Mouse (Mus musculus) midbrain, embryonic 11.5 days (tissue): ENCODE results near the gene Klrb1f. TPM values are rescaled to one million over a fixed set of nuclear protein-coding genes. Genes with fewer than 3 reads are reported as not detected.
"Not testable (repeated sequence)": the region's sequence is repeated elsewhere in the genome, so short reads cannot be mapped to it uniquely, and the experiment has no call there.

Experiments
- ATAC-seq: fragments of 200-750 bp; cut with Nextera tagmentation; 2 replicates; pipeline ENCODE4 v1.8.0; 2017; ENCODE audit warnings: moderate TSS enrichment, moderate library complexity; ENCODE audit not compliant: low FRiP score
- DNase-seq: peaks from one replicate; pipeline ENCODE4 v3.0.0; 2015; ENCODE audit warnings: low spot score; ENCODE audit errors: missing footprints
- H3K27ac ChIP-seq: fragments of 300-500 bp; sonication (generic); 2 replicates; pipeline ENCODE4 v1.5.1; 2014; ENCODE audit warnings: low read depth, low read length
- H3K27me3 ChIP-seq: fragments of 300-500 bp; sonication (generic); 2 replicates; pipeline ENCODE4 v1.6.1; 2014; ENCODE audit warnings: mild to moderate bottlenecking, low read length, moderate library complexity, mixed read lengths; ENCODE audit not compliant: control insufficient read depth, insufficient read depth
- H3K36me3 ChIP-seq: fragments of 300-500 bp; sonication (generic); 2 replicates; pipeline ENCODE4 v1.6.1; 2014; ENCODE audit warnings: mild to moderate bottlenecking, low read length, moderate library complexity, mixed read lengths; ENCODE audit not compliant: control insufficient read depth, insufficient read depth
- H3K4me1 ChIP-seq: fragments of 300-500 bp; sonication (generic); 2 replicates; pipeline ENCODE4 v1.6.1; 2014; ENCODE audit warnings: low read length; ENCODE audit not compliant: control insufficient read depth, insufficient read depth
- H3K4me2 ChIP-seq: fragments of 300-500 bp; sonication (generic); 2 replicates; pipeline ENCODE4 v1.6.1; 2014; ENCODE audit warnings: mild to moderate bottlenecking, moderate library complexity
- H3K4me3 ChIP-seq: fragments of 300-500 bp; sonication (generic); 2 replicates; pipeline ENCODE4 v1.5.1; 2014; ENCODE audit warnings: low read depth, low read length
- H3K9ac ChIP-seq: fragments of 300-500 bp; sonication (generic); 2 replicates; pipeline ENCODE4 v1.6.1; 2014; ENCODE audit warnings: low read length
- H3K9me3 ChIP-seq: fragments of 300-500 bp; sonication (generic); 2 replicates; pipeline ENCODE4 v1.6.1; 2016; ENCODE audit warnings: low read length; ENCODE audit not compliant: control insufficient read depth
- WGBS: fragments of 180-500 bp; shearing (Covaris S2); extraction: QIAGEN DNeasy Blood & Tissue Kit; methylation state at CpG from one replicate; pipeline ENCODE4 v1.1.7; 2014; 5-methylcytosine and 5-hydroxymethylcytosine counted together
- polyA plus RNA-seq: library from polyadenylated mRNA; unstranded; fragments of >200 nt; fragmentation: Nextera tagmentation; extraction: Ambion mirVana; gene quantifications from 2 replicates; pipeline ENCODE4 v1.2.1, GENCODE M21; 2014

Klrb1f gene
- polyA plus RNA-seq, 1 experiment from 2014 or later = 0.23 TPM

- H3K36me3 ChIP-seq, H3K27ac ChIP-seq, H3K4me3 ChIP-seq, DNase-seq, H3K4me1 ChIP-seq, H3K9me3 ChIP-seq, ATAC-seq, H3K9ac ChIP-seq, H3K4me2 ChIP-seq, H3K27me3 ChIP-seq: not testable (repeated sequence)
- WGBS = 68% methylated on average over 1 of the region's 1 CpGs
Observed at GRCm38 (mm10) chr6:129100794-129101193, 55.1 kb downstream of the Klrb1f start, which contains the start of gene Clec2e. TSS of gene Clec2e (minus strand) at chr6:129100913.

- Histone ChIP-seq H3K27ac (no peak overlapping the region), H3K9ac (no peak overlapping the region), H3K36me3 (no peaks in the 10 kb centered on the region), H3K4me2 (no peak overlapping the region), H3K4me1 (no peaks in the 10 kb centered on the region), H3K4me3 (no peak overlapping the region), H3K27me3 (no peaks in the 10 kb centered on the region), H3K9me3 (no peaks in the 10 kb centered on the region)
- DNase-seq (no peak), ATAC-seq (no peak)
- WGBS = 95% methylated on average over 1 of the region's 1 CpGs
Observed at GRCm38 (mm10) chr6:129101604-129102003, 55.9 kb downstream of the Klrb1f start.

- Histone ChIP-seq H3K4me3 (no peak overlapping the region), H3K36me3 (no peaks in the 10 kb centered on the region), H3K9ac (no peak overlapping the region), H3K27ac (no peak overlapping the region), H3K9me3 (no peaks in the 10 kb centered on the region), H3K4me1 (no peaks in the 10 kb centered on the region), H3K4me2 (no peak overlapping the region), H3K27me3 (no peaks in the 10 kb centered on the region)
- DNase-seq (no peak), ATAC-seq (no peak)
- 84% methylated on average over 4 of the region's 4 CpGs for WGBS
Observed at GRCm38 (mm10) chr6:129102858-129103555, 57.3 kb downstream of the Klrb1f start.

Other genes with a start within 250 kb of the Klrb1f start
- not detected in 2 replicates for gene Gm44511, start 219.6 kb upstream of the Klrb1f start, polyA plus RNA-seq
- not detected in 2 replicates for gene Klrb1b, start 219.6 kb upstream of the Klrb1f start, polyA plus RNA-seq
- not detected in 2 replicates for gene Clec2i, start 158.3 kb upstream of the Klrb1f start, polyA plus RNA-seq
- gene BC035044, start 154.8 kb upstream of the Klrb1f start, polyA plus RNA-seq = 0.67 and 0.90 TPM in 2 replicates
- gene Clec2g, start 111.5 kb upstream of the Klrb1f start, polyA plus RNA-seq = not detected in 2 replicates
- gene Clec2e, start 55.0 kb downstream of the Klrb1f start, polyA plus RNA-seq = not detected in 2 replicates
- not detected in 2 replicates for gene Clec2d, start 134.7 kb downstream of the Klrb1f start, polyA plus RNA-seq
- gene Cd69, start 229.5 kb downstream of the Klrb1f start, polyA plus RNA-seq = 0.10 TPM in 1 of 2 replicates, not detected in the other